Mouse (Mus musculus): Measurements from ENCODE around the gene Chp2. TPM values are rescaled to one million over a fixed set of nuclear protein-coding genes. Genes with fewer than 3 reads are reported as not detected.

The Chp2 gene
- total and polyA plus RNA-seq, 3 experiments, result not detected

- no peak overlapping the region for H3K27ac ChIP-seq (ENCODE audit: control insufficient read depth, low read depth, low read length)
- H3K79me2 ChIP-seq (ENCODE audit: control insufficient read depth, insufficient read depth, low read length, poor library complexity), result no peaks in the 10 kb centered on the region
- H3K4me1 ChIP-seq (ENCODE audit: control insufficient read depth in 1 of 2, insufficient read depth in 2 of 2, low read length in 2 of 2), result no peaks in the 10 kb centered on the region
- TF ChIP-seq KAT2A (conservative IDR thresholded peaks at IDR 0.05; ENCODE audit: low read depth, low read length) (no peak), JUND (IDR thresholded peaks at IDR 0.05; ENCODE audit: low read depth, low read length) (no peak), BHLHE40 (IDR thresholded peaks at IDR 0.05; ENCODE audit: borderline replicate concordance, low read depth, low read length) (no peak), E2F4 (IDR thresholded peaks at IDR 0.05; ENCODE audit: borderline replicate concordance, low read depth, low read length) (no peak), ETS1 (IDR thresholded peaks at IDR 0.05; ENCODE audit: low read depth, low read length) (no peak), HCFC1 (IDR thresholded peaks at IDR 0.05; ENCODE audit: low read depth, low read length) (no peak), GABPA (IDR thresholded peaks at IDR 0.05; ENCODE audit: low read depth, low read length) (no peak), SMC3 (IDR thresholded peaks at IDR 0.05; ENCODE audit: low read depth, low read length) (no peak), MAFK (IDR thresholded peaks at IDR 0.05; ENCODE audit: borderline replicate concordance, low read depth, low read length) (no peak), POLR2A (IDR thresholded peaks at IDR 0.05; ENCODE audit: control insufficient read depth in 1 of 2, insufficient read depth in 1 of 2, low read depth in 1 of 2, low read length in 2 of 2, poor library complexity in 1 of 2) (no peak), NRF1 (IDR thresholded peaks at IDR 0.05; ENCODE audit: insufficient read depth, low read depth, low read length, poor library complexity, severe bottlenecking) (no peak), USF1 (IDR thresholded peaks at IDR 0.05; ENCODE audit: low read depth, low read length) (no peak), USF2 (IDR thresholded peaks at IDR 0.05; ENCODE audit: borderline replicate concordance in 1 of 2, insufficient read depth in 1 of 2, low read depth in 1 of 2, low read length in 2 of 2) (no peak)
- H3K36me3 ChIP-seq (ENCODE audit: control insufficient read depth in 1 of 2, insufficient read depth in 2 of 2, low read length in 2 of 2), result no peaks in the 10 kb centered on the region
- no peak overlapping the region for H3K4me3 ChIP-seq (ENCODE audit: control insufficient read depth in 1 of 2, insufficient read depth in 1 of 2, low read depth in 2 of 2, low read length in 2 of 2)
- H3K9ac ChIP-seq (ENCODE audit: control insufficient read depth, low read depth, low read length, poor library complexity, severe bottlenecking), result no peak overlapping the region
- H3K27me3 ChIP-seq (ENCODE audit: control insufficient read depth in 1 of 2, insufficient read depth in 2 of 2, low read length in 2 of 2), result peaks cover 0 to 3% of the 10 kb centered on the region in 2 experiments; a peak in 3 of 4 replicates
- DNase-seq (ENCODE audit: low read depth, low spot score), result no peak
- H3K9me3 ChIP-seq (replicated peaks; ENCODE audit: insufficient read depth, low read length), result no peaks in the 10 kb centered on the region
These were observed 34.7 kb upstream of the Chp2 start for GRCm38 (mm10) chr7:122184569-122184968.

GRCm38 (mm10) chr7:122186043-122186442 is 33.3 kb upstream of the Chp2 start, which contains the start of gene Ern2:
Gene Ern2 (minus strand): TSS chr7:122186207.
- no peaks in the 10 kb centered on the region for H3K4me1 ChIP-seq (ENCODE audit: control insufficient read depth in 1 of 2, insufficient read depth in 2 of 2, low read length in 2 of 2)
- TF ChIP-seq KAT2A (conservative IDR thresholded peaks at IDR 0.05; ENCODE audit: low read depth, low read length) (no peak), RAD21 (IDR thresholded peaks at IDR 0.05; ENCODE audit: low read depth, low read length) (no peak), TBP (IDR thresholded peaks at IDR 0.05; ENCODE audit: low read depth, low read length) (no peak), MXI1 (IDR thresholded peaks at IDR 0.05; ENCODE audit: low read depth, low read length) (no peak), NRF1 (IDR thresholded peaks at IDR 0.05; ENCODE audit: insufficient read depth, low read depth, low read length, poor library complexity, severe bottlenecking) (no peak), MEF2A (IDR thresholded peaks at IDR 0.05; ENCODE audit: extremely low read depth, insufficient replicate concordance, low read depth, low read length, poor library complexity, severe bottlenecking) (no peak), USF1 (IDR thresholded peaks at IDR 0.05; ENCODE audit: low read depth, low read length) (no peak), MAX (IDR thresholded peaks at IDR 0.05; ENCODE audit: low read length) (no peak), E2F4 (IDR thresholded peaks at IDR 0.05; ENCODE audit: borderline replicate concordance, low read depth, low read length) (no peak), POLR2AphosphoS2 (IDR thresholded peaks at IDR 0.05; ENCODE audit: low read length) (no peak), MYC (IDR thresholded peaks at IDR 0.05; ENCODE audit: low read depth, low read length) (no peak), ELF1 (IDR thresholded peaks at IDR 0.05; ENCODE audit: low read depth, low read length) (no peak), SMC3 (IDR thresholded peaks at IDR 0.05; ENCODE audit: low read depth, low read length) (no peak), MAZ (IDR thresholded peaks at IDR 0.05; ENCODE audit: low read depth, low read length) (no peak)
- no peaks in the 10 kb centered on the region for H3K9me3 ChIP-seq (replicated peaks; ENCODE audit: insufficient read depth, low read length)
- H3K27ac ChIP-seq (ENCODE audit: control insufficient read depth, low read depth, low read length), result no peak within 1 kb of the TSS
- H3K9ac ChIP-seq (ENCODE audit: control insufficient read depth, low read depth, low read length, poor library complexity, severe bottlenecking), result no peak within 1 kb of the TSS
- no peaks in the 10 kb centered on the region for H3K36me3 ChIP-seq (ENCODE audit: control insufficient read depth in 1 of 2, insufficient read depth in 2 of 2, low read length in 2 of 2)
- no peak within 1 kb of the TSS for H3K4me3 ChIP-seq (ENCODE audit: control insufficient read depth in 1 of 2, insufficient read depth in 1 of 2, low read depth in 2 of 2, low read length in 2 of 2)
- H3K27me3 ChIP-seq (ENCODE audit: control insufficient read depth in 1 of 2, insufficient read depth in 2 of 2, low read length in 2 of 2), result no peaks in the 10 kb centered on the region; a peak in 2 of 4 replicates
- no peaks in the 10 kb centered on the region for H3K79me2 ChIP-seq (ENCODE audit: control insufficient read depth, insufficient read depth, low read length, poor library complexity)
- DNase-seq (ENCODE audit: low read depth, low spot score), result no peak
